Mouse (Mus musculus) liver, embryonic 14.5 days (tissue): Measurements from ENCODE around the gene Nanog. TPM values are rescaled to one million over a fixed set of nuclear protein-coding genes. Genes with fewer than 3 reads are reported as not detected.
A peak's percentile ranks its signal among the peaks of the same experiment; 100 is the strongest.

Experiments used
- ATAC-seq: fragments of 200-750 bp; cut with Nextera tagmentation; 2 replicates; pipeline ENCODE4 v1.8.0; 2017; ENCODE audit warnings: moderate number of reproducible peaks, mild to moderate bottlenecking, moderate library complexity; ENCODE audit not compliant: insufficient read depth
- DNase-seq, 3 experiments: peaks; one replicate each; pipeline ENCODE4 v3.0.0-alpha.2; 2012 to 2013; ENCODE audit warnings: low read depth in 3 of 3, low spot score in 3 of 3
- H3K27ac ChIP-seq: fragments of 300-500 bp; sonication (generic); 2 replicates; pipeline ENCODE4 v1.5.1; 2014; ENCODE audit warnings: moderate library complexity, mild to moderate bottlenecking, control low read depth, inconsistent platforms
- H3K27me3 ChIP-seq: fragments of 300-500 bp; sonication (generic); 2 replicates; pipeline ENCODE4 v1.6.1; 2014; ENCODE audit warnings: mild to moderate bottlenecking, low read length, moderate library complexity; ENCODE audit not compliant: control insufficient read depth, insufficient read depth
- H3K36me3 ChIP-seq: fragments of 300-500 bp; sonication (generic); replicated peaks from 2 replicates; pipeline ENCODE4 v1.6.1; 2014; ENCODE audit warnings: low read depth; ENCODE audit not compliant: control insufficient read depth, insufficient read depth
- H3K4me1 ChIP-seq, 2 experiments: fragments of 200-500 bp in 1 of 2; fragments of 300-500 bp in 1 of 2; sonication (generic) in 1 of 2; replicated peaks; 2 replicates each; pipeline ENCODE4 v1.6.1; 2012 to 2014; ENCODE audit warnings: antibody characterized with exemption in 1 of 2, inconsistent platforms in 1 of 2, low read length in 1 of 2; ENCODE audit not compliant: control insufficient read depth in 2 of 2, insufficient read depth in 2 of 2
- H3K4me2 ChIP-seq: fragments of 300-500 bp; sonication (generic); 2 replicates; pipeline ENCODE4 v1.6.1; 2014; ENCODE audit warnings: low read depth, mild to moderate bottlenecking, control low read depth, moderate library complexity
- H3K4me3 ChIP-seq, 2 experiments: fragments of 200-500 bp in 1 of 2; fragments of 300-500 bp in 1 of 2; sonication (generic) in 1 of 2; 2 replicates each; pipeline ENCODE4 v1.5.1; 2012 to 2014; ENCODE audit warnings: low read depth in 2 of 2, low read length in 2 of 2, mild to moderate bottlenecking in 2 of 2, control low read depth in 1 of 2, inconsistent platforms in 1 of 2, moderate library complexity in 1 of 2; ENCODE audit not compliant: insufficient read depth in 1 of 2
- H3K9ac ChIP-seq: fragments of 300-500 bp; sonication (generic); replicated peaks from 2 replicates; pipeline ENCODE4 v1.6.1; 2014; ENCODE audit warnings: mild to moderate bottlenecking, control low read depth, moderate library complexity
- H3K9me3 ChIP-seq: fragments of 300-500 bp; sonication (generic); 2 replicates; pipeline ENCODE4 v1.6.1; 2016; ENCODE audit warnings: low read length, mixed read lengths; ENCODE audit not compliant: control insufficient read depth
- CTCF ChIP-seq: IDR thresholded peaks from 2 replicates; pipeline ENCODE4 v1.5.1; 2016; ENCODE audit warnings: antibody characterized with exemption, low read depth, control low read depth
- EP300 ChIP-seq: IDR thresholded peaks from 2 replicates; pipeline ENCODE4 v1.6.1; 2016; ENCODE audit warnings: antibody characterized with exemption, low read depth
- whole genome bisulfite sequencing: fragments of 180-500 bp; shearing (Covaris S2); extraction: QIAGEN DNeasy Blood & Tissue Kit; methylation state at CpG from one replicate; pipeline ENCODE4 v1.1.7; 2014; ENCODE audit not compliant: insufficient replicate concordance; 5-methylcytosine and 5-hydroxymethylcytosine counted together
- polyA plus RNA-seq, 2 experiments: library from polyadenylated mRNA; depleted of rRNA in 1 of 2; stranded (reverse) in 1 of 2; unstranded in 1 of 2; fragments of >200 nt; fragmentation: Nextera tagmentation in 1 of 2; extraction: Ambion mirVana in 1 of 2; gene quantifications; 2 replicates each; pipeline versions ENCODE4 v1.2.1 to v1.2.3; 2012 to 2014

Gene Nanog
- polyA plus RNA-seq, 2 experiments, result 0.01 TPM; not detected in 1

DNA sequence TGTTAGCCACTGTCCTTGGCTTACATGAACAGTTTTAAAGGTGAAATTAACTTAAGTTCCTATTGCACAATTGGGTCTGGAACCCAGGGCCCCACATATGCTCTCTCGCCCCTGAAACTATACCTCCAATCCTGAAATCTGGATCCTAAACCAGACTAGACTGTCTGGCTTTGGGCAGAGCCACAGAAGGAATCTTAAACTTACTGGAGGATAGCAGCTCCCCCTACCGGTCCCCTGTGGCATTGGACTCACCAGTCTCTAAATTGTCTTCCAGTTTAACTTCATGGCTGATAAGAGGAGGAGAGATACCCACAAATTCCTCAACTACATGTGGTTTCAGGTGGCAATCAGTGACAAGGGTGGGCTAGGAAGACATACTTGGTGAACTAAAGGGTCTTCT, 12.7 kb downstream of the Nanog start:
- Histone ChIP-seq H3K9ac (no peak overlapping the region), H3K27ac (no peak overlapping the region), H3K27me3 (no peaks in the 10 kb centered on the region), H3K36me3 (no peaks in the 10 kb centered on the region), H3K4me1 (no peaks in the 10 kb centered on the region), H3K4me2 (no peak overlapping the region), H3K4me3 (no peak overlapping the region), H3K9me3 (no peaks in the 10 kb centered on the region)
- TF ChIP-seq EP300 (no peak), CTCF (peak; percentile 74)
- ATAC-seq (no peak), DNase-seq (peak in 2 of 3 experiments; percentile 17 to 20)
- WGBS, result 13% methylated on average over 2 of the region's 2 CpGs

DNA sequence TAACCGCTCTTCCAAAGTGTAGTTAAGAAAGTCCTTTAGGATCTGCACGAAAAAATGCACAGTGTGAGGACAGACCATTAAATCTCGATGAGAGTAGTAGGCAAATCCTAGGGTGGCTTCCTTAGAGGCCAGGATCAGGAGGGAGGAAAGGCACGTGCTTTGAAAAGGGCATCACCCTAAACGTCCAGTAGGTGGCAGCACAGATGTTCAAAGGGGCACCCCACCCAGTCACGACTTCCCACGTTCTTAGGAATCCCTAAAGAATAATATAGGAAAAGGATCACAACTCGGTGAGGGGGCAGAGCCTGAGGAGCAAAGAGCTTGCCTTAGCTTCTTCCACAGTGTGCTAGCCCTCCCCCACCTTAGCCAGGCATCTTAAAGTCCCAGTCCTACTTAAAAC, 32.7 kb downstream of the Nanog start:
- H3K9me3 ChIP-seq, result no peaks in the 10 kb centered on the region
- H3K27ac ChIP-seq, result no peak overlapping the region
- H3K36me3 ChIP-seq, result no peaks in the 10 kb centered on the region
- no peak overlapping the region for H3K9ac ChIP-seq
- H3K27me3 ChIP-seq, result peaks cover 15% of the 10 kb centered on the region
- 0 out of 4 replicates have a peak overlapping the region, but pooled peaks of 1 of the 2 experiments have one; percentile 2 for H3K4me3 ChIP-seq
- peak overlapping the region; percentile 26; the same call in 1 of the 2 replicates for H3K4me2 ChIP-seq
- 13% methylated on average over 8 of the region's 8 CpGs for WGBS
- ATAC-seq (peak; percentile 44; the same call in 1 of the 2 replicates), DNase-seq (peak in 1 of 3 experiments; percentile 52)
- peaks cover 3 to 16% of the 10 kb centered on the region in 2 experiments; a peak in 3 of 4 replicates for H3K4me1 ChIP-seq
- TF ChIP-seq CTCF (peak; percentile 92), EP300 (no peak)

DNA sequence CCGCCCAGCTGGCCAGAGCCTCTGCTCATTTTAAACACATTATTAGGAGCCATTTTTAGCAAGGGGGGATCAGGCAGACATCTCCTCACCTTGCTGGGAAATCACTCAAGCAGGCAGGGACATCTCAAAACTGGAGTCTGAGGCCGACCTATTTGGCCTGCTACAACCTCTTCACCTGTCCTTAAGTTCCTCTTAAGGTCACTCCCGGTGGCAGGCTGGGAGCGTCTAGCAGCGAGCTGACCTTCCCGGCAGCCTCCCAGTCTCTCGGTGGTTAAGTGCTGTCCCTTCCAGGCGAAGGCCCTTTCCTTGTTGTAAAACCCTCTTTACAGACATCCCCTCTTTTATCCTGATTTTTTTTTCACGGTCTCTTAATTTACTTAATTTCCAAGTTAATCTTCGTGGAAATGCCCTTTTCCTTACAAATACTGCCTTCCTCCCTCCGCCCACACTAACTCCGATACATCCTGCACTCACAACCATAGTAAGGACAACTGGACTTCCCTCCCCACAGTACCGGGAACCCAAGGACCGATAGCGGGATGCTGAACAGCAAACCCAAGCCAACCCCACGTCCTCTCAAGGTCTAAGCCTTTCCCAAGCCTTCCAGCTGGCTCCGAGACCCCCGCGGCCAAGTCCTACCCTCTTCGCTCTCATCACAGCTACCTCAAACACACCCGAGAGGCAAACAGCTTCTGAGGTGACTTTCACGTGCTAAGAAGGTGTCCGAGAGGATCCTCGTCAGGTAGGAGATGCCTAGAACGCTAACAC, 34.4 kb downstream of the Nanog start:
- ATAC-seq (no peak), DNase-seq (no peak)
- peak overlapping the region; percentile 18; the same call in 1 of the 2 replicates for H3K9ac ChIP-seq
- H3K4me3 ChIP-seq, result peak overlapping the region; percentile 49 to 60
- peaks cover 15% of the 10 kb centered on the region for H3K27me3 ChIP-seq
- no peak overlapping the region for H3K27ac ChIP-seq
- peaks cover 3 to 16% of the 10 kb centered on the region in 2 experiments; a peak in 3 of 4 replicates for H3K4me1 ChIP-seq
- 9% methylated on average over 25 of the region's 25 CpGs for WGBS
- H3K4me2 ChIP-seq, result peak overlapping the region; percentile 65
- no peaks in the 10 kb centered on the region for H3K36me3 ChIP-seq
- no peak for TF ChIP-seq EP300
- no peak for TF ChIP-seq CTCF
- no peaks in the 10 kb centered on the region for H3K9me3 ChIP-seq

DNA sequence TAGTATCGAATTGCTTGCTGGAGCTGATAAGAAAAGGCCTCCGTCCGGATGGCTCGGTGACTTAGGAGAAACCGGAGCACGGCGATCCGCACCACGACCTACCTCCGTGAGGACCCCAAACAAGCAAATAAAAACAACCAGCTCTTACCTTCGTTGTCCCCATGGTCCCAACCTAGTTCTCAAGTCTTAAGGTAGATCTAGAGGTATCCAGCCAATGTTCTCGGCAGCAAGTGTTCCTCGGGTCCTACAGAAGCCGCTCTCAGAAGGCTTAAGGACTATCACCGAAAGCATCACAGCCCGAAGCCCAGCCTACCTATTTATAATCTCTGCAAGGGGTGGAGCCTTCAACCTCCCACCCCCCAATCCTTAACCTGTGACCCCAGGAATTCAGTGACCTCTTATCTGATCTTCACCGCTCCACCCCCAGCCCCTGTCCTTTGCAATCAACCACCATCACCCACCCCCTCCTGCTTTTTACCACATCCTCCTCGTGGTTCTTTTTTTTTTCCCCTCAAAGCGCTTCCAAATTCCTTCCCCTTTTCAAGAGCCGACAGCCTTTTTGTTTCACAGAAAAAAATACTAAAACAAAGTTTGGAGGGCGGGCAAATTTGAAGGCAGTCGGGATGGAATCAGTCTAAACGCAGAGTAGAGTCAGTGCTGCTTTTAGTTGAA, 35.1 kb downstream of the Nanog start:
- Histone ChIP-seq H3K27me3 (peaks cover 15% of the 10 kb centered on the region), H3K27ac (no peak overlapping the region), H3K9me3 (no peaks in the 10 kb centered on the region), H3K9ac (peak overlapping the region; percentile 18; the same call in 1 of the 2 replicates), H3K36me3 (no peaks in the 10 kb centered on the region), H3K4me1 (peaks cover 3 to 16% of the 10 kb centered on the region in 2 experiments; a peak in 3 of 4 replicates), H3K4me3 (peak overlapping the region; percentile 49 to 60), H3K4me2 (peak overlapping the region; percentile 65)
- TF ChIP-seq CTCF (no peak), EP300 (no peak)
- ATAC-seq (0 out of 2 replicates have a peak, but pooled peaks have one; percentile 21), DNase-seq (no peak)
- 1% methylated on average over 23 of the region's 23 CpGs for WGBS

DNA sequence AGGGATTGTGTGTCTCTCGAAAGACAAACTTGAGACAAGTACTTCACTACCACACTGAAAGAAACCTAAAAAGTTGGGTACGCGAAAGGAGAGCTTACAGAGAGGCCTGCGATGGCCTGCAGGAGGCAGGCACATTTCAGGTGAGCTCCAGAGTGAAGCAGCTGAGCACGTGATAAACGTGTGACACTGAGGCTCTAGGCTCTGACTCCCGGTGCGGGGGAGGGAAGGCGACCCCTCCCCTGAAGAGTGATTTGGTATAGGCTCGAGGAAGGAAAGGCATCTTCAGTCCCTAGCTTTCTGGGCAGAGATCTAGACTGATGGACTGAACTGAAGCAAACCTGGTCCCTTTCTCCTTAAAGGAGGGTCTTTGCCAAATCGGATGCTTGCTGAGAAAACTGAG, 36.1 kb downstream of the Nanog start:
- Histone ChIP-seq H3K9ac (no peak overlapping the region), H3K27ac (no peak overlapping the region), H3K4me1 (peaks cover 3 to 16% of the 10 kb centered on the region in 2 experiments; a peak in 3 of 4 replicates), H3K4me2 (no peak overlapping the region), H3K27me3 (peaks cover 15% of the 10 kb centered on the region), H3K4me3 (no peak overlapping the region), H3K9me3 (no peaks in the 10 kb centered on the region), H3K36me3 (no peaks in the 10 kb centered on the region)
- peak; percentile 21; the same call in 1 of the 2 replicates for TF ChIP-seq CTCF
- TF ChIP-seq EP300, result no peak
- DNase-seq (no peak), ATAC-seq (no peak)
- WGBS, result 32% methylated on average over 11 of the region's 11 CpGs
